Mouse (Mus musculus) neural tube, embryonic 10.5 days (tissue): ENCODE data around the gene Xirp1.

Experiments used
- DNase-seq: peaks from one replicate; pipeline ENCODE4 v3.0.0-alpha.2; 2017; ENCODE audit warnings: low spot score; ENCODE audit errors: extremely low spot score

Gene Xirp1

GRCm38 (mm10) chr9:119988304-119988703 is 35.1 kb downstream of the Xirp1 start:
- DNase-seq, result no peak

DNA sequence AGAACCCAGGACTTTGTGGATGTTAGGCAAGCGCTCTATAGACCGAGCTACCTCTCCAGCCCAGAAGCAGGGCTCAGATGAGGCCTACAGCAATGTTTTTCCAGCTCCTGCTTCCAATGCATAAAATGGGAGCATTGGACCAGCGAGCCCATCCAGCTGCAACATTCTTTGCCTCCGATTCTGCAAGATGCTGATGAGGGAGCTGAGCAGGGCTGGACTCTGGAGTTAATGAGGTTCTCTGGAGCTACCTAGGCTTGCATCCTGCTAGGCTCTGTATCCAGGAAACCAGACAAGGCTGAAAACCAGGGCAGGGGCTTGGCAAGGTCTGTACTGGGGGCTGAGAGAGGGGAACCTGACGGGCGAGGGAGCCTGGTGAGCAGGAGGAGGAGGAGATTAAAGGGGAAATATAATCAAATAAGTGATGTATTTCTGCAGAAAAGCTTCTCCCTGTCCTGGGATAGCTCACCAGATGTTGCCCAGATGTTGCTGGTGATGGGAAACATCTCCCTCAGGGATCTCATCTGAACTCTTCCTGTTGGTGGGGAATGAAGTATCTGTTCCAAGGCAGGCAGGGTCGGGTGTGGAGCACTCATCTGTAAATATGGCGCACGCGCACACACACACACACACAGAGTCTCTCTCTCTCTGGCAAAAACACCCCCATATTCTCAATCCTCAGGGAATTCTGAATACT is 37.4 kb downstream of the Xirp1 start:
- no peak for DNase-seq

GRCm38 (mm10) chr9:119984536-119985011 is 38.8 kb downstream of the Xirp1 start, which contains the start of gene Csrnp1:
TSS of gene Csrnp1 (minus strand) at chr9:119984658.
- DNase-seq, result peak; percentile 50

DNA sequence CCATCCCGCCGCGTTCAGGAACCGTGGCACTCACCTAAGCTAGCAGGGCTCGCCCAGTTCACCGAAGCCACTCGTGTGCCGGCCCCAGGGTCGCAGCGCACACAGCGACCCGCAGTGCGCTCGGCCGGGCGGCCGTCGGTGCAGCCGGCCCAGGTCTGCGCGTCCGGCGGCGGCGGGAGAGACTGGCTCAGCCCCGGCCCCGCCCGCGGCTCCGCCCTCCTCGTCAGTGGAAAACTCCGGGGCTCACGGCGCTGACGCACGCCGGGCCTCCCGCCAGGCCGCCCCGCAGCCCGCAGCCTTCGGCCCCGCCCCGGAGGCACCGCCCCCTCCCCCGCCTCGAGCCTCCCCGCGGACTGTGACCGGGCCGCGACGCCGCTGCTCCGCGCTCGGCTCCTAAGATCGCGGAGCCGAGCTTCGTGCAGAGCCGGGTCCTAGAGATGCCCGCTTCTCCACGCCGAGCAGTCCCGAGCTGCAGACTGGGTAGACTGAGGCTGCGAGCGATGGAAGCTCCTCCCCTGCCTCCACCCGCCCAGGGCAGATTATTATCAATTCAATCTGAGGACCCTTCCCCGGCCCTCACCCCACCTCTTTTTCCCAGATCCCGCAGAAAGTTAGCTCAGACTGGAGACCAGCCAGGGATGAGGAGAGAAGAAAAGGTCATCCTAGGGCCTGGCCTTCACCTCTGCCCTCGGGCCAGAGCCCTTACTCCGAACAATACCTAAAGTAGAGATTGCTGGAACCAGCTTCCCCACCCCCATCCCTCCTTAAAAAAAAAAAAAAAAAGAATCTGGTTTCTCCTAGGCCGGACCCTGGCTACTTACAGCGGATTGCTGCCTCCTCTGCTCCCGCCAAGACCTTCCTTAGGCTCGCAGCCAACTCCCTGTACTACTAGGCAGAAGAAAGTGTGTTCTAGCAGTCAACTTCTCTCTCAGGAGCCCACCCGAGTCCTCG is 39.5 kb downstream of the Xirp1 start:
- peak; percentile 79 for DNase-seq

DNA sequence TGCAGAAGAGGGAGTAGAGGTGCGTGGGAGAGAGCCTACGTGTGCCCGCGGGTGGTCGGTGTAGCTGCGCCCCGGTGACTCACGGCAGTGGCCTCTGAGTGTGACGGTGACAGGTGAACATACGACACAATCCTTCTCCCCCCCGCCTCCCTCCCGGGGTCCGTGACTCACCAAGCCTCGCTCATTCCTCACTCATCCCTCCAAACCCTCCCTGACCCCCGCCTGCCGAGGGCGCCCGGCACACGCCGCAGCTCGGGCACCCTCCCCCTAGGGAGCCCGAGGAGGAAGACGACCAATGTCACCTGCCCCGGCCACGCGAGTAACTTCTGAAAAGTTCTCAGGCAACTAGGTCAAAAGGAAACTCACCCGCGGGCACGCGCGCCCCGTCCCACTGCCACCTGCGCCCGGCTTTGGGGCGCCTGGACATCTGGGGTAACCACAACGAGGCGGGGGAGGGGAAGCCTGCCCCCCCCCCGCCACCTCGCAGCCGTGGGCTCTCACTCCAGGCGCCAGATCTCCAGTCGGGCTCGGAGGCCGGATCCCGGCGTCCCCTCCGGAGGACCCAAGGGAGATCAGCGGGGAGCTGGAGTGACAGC is 40.3 kb downstream of the Xirp1 start:
- no peak for DNase-seq

DNA sequence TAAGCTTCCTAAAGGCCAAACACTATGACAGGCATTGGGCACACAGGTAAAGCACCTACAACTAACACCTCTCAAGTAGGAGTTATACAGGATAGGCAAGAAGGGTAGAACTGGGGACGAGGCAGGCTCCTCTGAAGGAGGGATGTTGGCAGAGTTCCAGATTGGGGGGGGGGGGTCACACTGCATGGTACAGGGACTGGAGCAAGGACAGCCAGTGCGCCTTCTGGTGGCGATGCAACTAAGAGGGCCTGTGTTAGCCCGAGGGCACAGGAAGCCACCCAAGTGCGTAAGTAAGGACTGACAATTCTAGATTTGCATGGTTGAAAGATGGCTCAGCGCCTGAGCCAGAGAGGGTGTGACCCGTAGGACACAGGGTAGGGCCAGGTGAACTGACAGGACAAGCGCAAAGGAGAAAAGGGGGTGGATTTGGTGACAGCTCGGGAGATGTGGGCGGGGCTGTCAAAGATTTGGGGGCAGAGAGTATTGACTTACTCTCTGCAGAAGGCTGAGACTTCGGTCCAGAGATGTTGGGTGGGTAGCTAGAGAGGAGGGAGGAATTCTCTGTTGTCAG is 41.1 kb downstream of the Xirp1 start:
- DNase-seq, result peak; percentile 55

GRCm38 (mm10) chr9:119981183-119982179 is 41.9 kb downstream of the Xirp1 start:
- DNase-seq, result peak; percentile 74

DNA sequence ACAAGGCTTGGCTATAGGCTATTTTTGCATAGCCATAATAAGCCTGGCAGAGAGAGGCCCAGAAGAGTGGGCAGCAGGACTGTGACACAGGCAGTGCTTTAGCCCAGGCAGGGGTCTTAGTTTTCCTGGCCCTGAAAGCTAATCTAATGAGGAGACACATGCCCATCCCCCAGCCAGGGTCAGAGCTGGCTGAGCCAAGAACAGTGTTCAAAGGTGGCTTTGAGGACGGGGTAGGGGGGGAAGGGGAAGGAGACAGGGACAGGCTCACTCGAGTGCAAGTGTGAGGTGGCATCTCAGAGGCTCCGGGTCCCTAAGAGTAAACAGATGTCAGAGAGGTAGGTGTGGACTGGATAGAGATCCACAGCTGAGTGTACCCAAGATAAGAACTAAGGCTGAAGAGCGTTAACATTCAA is 42.6 kb downstream of the Xirp1 start:
- peak; percentile 40 for DNase-seq

GRCm38 (mm10) chr9:119979749-119980148 is 43.6 kb downstream of the Xirp1 start:
- no peak for DNase-seq

- no peak for DNase-seq
These were observed 44.5 kb downstream of the Xirp1 start for GRCm38 (mm10) chr9:119978811-119979441.

DNA sequence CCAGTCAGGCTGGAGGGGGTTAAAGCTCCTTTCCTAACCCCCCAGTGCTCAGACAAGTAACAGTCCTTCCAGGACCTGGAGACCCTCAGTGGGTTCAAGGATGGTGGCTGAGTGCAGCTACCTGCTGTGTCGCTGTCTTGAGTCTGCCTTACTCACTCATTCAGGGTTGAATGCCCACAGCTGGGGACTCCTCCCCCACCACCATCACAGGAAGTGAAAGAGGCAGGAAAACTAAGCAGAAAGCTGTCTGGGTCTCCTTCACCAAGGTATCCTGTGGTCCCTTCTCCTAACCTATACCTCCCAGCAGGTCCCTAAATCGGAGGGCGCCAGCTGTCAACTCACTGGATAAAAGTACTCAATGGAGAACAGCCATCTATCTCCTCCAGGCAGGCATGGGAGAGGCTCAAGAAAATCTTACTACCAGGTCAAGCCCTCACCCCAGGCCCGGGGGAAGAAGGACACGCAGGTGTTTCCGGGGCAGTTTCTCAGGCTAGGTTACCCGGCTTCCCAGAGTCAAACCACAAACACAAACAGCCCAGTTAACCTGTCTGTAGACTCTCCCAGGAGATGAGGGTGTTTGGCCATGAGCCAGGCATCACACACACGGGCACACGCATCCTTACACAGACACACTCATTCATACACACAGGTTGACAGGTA is 45.1 kb downstream of the Xirp1 start:
- no peak for DNase-seq

DNA sequence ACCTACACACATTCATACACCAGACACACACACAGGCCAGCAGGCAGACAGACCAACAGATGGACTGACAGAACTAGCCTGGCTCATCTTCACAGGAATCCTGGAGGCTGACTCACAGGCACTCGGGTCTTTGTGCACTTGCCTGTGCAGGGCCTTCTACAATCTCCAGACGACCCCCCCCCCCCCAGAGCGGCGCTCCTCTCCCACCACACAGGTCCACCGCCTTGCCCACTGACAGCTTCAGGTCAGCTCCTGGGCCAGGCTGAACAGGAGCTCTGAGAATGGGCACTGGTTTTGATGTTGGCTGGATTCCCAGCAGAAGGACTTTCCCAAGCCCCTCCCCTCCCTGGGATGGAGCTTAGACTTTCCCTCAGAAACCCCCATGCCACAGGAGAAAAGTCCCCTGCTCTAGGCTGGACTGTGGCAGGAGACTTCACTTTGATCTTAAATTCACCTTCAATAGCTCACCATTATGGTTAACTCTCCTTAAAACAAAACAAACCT is 45.8 kb downstream of the Xirp1 start:
- DNase-seq, result no peak

GRCm38 (mm10) chr9:119976704-119977556 is 46.5 kb downstream of the Xirp1 start:
- no peak for DNase-seq

- no peak for DNase-seq
These were observed 48.1 kb downstream of the Xirp1 start for GRCm38 (mm10) chr9:119975286-119975685.

DNA sequence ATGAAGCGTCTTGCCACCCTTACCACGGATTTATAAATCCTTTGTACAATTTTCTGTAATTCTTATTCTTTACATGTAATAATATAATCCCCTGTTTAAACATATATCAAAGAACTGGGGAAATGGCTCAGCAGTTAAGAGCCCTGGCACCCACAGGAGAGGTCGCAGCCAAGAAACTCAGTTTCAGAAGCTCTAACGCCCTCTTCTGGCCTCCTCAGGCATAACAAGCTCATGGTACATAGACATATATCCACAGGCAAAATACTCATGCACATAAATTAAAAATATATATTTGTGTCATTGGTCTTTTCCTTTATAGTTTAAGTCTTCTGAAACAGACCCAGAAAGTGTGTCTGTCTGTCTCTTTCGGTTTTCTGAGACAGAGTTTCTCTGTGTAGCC is 48.8 kb downstream of the Xirp1 start:
- no peak for DNase-seq

GRCm38 (mm10) chr9:119973869-119974520 is 49.4 kb downstream of the Xirp1 start:
- DNase-seq, result no peak

DNA sequence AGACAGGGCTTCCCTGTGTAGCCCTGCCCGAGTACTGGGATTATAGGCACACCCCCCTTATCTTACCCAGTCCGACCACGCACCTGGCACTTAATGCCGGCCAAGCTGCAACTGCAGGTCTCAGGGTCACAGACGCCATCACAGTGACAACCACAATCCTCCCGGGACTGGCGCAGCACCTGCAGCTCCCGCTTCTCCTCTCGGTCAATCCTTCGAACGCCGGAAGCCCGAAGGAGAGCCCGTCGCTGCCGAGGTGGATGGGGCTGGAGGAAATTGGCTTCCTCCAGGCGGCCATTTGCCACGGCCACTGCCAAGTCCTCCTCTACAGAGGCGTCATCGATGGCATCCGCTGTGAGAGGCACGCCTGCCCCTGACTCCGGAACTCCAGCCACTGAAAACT is 50.1 kb downstream of the Xirp1 start:
- no peak for DNase-seq

DNA sequence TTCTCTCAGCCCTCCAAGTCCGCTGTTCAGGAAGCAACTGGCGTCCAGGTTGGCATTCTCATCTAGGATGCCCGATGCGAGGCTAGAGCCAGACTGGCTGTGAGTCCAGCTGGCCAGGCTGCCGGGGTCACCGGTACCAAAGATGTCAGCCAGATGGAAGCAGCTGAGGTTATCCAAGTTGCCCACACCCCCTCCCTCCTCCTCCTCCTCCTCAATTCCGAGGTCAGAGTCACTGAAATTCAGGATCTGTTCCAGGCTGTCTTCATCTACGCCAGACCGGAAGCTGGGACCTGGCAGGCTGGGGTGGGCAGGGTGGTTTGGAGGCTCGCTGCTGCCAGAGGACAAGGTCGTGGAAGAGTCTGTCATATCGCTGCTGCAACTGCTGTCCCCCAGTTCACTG is 50.8 kb downstream of the Xirp1 start:
- DNase-seq, result no peak
